Mouse (Mus musculus): ENCODE data around the gene Gm47841.

Gm47841 gene

DNA sequence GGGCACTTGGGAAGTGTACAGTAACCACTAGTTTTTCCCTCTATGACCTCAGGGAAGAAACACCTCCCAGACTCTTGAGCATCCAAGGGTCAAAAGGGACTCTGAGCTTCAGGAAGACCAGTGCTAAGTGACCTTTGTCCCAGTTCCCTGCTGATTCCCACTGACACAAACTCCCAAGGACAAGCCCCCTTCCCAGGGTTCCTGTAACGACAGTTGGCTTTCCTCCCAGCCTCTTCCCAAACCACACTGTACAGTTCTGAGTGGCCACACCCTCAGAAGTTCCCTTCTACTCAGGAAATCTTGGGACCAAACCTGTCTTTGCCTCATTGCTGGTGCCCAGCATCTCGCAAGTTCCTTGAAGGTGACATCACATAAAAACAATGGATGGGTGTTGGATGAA is 25.5 kb upstream of the Gm47841 start:
- DNase-seq, result no peak

DNA sequence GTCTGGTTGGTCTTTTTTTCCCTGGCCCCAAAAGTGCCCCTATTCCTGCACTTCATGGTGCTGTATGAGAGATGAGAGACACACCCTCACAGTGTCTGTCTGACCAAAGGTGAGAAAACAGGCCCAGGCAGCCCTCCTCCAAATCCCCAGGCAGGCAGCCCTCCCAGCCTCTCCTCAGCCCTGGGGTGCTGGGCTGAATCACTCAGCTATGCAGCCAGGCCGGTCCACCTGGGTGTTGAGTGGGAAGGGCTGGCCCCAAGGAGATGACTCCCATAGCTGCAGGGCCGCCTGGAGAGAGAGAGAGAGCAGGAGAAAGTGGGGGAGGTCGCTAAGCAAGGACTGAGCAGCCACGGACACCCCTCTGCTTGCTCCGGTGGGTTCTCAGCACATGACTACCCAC is 23.6 kb upstream of the Gm47841 start:
- no peak for DNase-seq

DNA sequence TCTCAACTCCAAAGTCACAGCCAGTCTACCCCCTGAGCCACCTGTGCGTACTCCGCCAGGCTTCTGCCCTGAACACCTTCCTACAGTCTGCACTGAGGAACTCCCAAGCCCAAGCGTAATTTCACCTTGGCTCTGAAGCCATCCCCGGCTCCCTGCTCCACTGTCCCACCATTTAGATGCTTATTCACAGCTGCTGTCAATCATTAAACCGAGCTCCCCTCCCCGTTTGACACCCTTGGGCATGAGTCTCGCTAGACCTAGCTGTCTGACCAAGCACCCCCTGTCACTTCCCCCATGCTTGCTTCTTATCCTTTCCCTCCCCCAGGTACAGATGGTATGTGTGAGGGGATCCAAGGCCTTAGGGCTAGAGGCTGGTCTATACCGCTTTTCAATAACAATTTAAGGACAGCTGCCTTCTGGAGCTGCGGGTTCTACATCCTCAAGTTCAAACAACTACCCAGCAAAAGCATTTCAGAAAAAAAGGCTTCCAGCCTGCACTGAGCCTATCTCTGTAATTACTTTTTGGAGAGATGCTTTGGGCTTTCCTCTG is 22.5 kb upstream of the Gm47841 start:
- no peak for DNase-seq

DNA sequence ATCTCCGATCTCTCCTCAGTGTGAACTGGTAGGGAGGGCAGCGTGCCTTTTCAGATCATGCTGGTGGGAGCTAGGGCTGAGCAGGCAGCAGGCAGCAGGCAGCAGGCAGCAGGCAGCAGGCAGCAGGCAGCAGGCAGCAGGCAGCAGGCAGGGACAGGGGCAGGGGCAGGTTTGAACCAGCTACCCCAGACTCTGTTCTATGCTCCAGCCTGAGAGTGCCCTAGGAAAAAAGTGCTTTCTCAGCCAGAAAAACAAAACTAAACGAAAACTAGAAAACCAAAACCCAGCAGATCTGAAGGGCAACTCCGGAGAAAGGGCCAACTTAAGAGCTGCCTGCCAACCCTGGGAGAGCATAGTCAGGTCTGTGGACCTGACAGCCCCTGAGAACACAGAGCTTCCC is 21.5 kb upstream of the Gm47841 start:
- no peak for DNase-seq

DNA sequence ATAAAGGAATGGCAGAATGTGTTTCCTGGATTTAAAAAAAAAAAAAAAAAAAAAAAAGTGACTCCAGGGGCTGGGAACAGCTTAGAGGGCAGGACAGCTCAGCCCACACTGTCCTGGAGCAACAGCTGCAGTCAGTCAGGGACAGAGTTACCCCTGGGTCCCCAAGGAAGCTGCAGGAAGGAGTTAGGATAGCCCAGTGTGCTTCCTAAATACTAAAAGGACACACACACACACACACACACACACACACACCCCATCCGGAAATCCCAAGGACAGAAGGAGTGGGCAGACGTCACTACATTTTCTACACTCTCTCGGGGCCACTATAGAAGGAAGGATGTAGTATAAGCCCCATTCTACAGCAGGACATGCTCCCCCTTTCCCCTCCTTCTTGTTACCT is 20.8 kb upstream of the Gm47841 start:
- DNase-seq, result no peak

DNA sequence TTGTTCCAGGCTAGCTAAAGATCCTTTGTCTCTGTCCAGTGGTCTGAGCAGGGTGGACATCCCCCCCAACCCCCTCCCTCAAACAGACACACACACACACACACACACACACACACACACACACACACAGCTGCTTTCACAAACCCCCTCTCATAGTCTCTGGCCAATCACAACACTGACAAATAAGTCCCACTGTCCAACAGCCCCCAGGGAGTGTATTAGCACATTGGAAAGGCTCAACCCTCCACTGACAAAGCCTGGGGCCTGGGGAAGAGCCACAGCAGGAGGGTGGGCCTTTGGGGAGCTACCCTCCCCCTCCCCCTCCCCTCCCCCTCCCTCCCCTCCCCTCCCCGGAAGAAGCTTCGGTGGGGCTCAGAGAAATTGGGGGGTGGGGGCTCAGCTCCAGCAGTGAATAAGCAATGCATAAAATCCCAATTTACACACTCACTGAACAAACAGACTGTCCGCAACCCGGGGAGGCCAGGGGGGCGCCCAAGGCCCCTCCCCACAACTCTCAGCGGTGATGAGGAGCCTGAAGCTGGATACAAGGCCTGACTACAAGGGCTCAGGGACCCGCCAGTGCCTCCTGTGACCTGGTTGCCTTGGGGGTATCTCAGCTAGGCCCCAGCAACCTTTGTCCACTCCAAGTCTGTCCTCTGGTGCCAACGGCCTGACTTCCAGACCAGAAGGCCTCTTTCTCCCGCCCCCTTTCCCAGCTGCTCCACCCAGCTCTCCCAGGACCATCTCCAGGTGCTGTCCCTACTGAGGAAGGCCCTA is 19.9 kb upstream of the Gm47841 start:
- DNase-seq, result no peak

DNA sequence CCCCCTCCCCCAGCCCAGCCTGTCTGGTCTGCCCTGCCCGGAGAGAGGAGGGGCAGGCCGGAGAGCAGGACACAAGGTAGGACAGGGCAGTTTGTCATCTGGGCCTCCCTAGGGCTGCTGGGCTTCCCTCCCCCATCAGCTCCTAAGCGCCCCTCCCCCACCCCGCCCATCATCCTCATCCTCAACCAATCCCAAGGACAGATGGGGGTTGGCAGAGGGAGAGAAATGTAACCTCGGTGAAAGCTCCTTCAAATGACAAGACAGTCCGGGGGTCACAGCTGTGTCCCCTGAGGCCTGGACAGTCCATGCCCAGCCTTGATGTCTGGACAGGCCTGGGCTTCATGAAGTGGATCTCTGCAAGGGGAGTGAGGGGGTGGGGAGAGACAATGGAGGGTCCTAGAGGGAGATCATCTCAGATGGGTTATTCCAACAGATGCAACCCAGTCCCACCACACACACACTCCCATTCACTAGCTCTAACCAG is 19.2 kb upstream of the Gm47841 start:
- no peak for DNase-seq

DNA sequence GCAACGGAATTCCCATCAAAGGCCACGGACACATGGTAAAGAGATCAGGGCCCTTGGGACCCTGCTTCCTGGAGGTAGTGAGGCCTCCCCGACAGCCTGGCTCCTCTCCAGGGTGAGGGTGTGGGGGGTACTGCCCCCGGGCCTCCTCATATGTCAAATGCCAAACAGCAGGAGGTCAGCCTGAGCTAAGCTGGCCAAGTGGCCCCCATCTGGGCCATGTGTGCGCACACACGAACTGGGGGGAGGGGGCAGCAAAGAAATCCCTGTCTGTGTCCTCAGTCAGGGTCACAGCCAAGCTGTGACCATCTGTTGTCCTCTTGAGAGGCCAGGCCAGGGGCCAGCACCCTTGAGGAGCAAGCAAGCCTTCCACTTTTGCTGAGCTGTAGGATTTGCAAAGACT is 17.9 kb upstream of the Gm47841 start:
- no peak for DNase-seq

DNA sequence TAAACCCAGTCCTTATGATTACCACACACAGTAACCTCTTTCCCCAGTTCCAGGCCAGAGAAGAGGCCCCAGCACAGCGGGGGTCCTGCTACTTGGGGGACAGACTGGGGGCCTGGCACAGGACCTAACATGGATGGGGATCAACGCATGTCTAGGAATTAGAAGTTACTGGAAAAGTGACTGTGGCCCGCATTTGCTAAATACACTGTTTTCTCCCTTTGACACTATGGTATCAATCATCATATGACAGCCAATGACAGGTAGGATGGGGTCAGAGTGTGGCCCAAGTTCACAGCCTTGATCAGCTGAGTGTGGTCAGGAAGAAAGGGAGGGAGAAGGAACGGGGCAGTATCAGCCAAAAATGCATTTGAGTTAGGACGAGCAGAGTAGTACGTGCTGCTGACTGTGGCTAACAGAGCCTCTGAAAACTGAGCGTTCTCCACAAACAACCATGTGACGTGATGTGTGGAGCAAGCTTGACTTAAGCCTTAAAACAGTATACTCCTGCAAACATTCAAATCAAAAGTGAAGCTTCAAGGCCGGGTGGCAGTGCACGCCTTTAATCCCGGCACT is 13.2 kb upstream of the Gm47841 start:
- DNase-seq, result no peak

DNA sequence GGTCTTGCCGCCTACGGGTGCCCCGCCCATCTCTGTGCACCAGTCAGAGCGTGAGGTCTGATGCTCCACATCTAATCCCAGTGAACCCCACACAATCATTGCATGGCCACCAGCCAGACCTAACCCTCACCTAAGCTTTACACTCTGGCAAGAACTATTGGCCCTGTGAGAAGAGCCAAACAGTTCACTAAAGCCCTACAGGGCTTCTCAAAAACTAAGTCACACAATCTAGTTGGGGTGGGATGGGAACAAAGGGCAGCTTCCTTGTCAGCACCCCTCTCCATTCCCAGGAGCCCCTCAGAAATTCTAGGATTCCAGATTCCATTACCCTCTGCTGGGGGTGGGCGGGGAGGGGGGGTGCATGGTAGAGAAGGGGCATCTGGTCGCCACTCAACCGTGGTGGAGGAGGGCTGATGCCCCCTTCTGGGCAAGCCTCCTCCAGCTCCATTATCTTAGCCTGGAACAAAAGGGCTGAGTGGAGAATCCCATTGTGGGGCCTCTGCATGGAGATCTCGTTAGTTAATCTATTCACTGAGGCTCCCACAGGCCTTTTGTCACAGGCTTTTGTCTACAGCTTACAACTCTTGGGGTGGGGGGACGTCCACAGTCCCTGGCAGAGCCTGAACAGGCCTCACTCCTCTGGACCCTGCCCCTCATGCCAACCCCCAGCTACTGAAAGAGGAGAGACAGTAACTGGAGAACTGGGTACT is 12.5 kb upstream of the Gm47841 start:
- no peak for DNase-seq

DNA sequence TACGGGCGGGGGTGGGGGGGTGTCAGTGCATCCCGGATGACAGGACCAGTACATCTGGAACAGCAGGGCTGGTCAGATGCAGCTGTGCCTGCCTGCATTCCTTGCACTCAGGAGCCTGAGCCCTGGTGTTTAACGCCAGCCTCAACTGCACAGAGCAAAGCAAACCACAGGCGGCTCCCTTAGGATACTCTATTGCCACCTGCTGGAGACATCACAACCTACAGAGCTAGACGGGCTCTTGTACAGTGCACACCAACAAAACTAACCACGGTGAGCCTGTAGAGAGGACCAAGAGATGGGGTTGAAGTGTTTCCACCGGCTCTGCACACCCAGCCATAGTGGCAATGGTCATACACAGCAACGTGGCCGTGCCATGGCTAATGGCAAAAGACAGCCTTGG is 9.0 kb upstream of the Gm47841 start:
- peak in 1 of 2 experiments; percentile 17 for DNase-seq

DNA sequence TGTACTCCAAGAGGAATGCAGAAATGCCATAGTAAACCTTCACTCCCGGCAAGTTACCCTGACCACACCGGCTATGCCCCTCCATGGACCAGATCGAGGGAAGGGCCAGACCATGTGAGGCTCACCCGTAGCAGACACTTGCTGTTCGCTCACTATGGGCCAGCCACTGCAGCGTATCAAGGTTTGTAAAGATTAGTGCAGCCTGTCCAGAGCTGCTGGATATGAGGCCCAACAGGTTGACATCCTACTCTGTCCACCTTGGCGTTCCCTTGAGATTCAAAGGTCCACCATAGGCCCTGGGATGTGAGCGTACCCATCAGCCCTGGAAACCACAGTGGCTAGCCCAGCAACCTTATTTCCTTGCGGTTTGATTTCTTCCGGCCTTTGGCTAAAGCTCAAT is 7.3 kb upstream of the Gm47841 start:
- no peak for DNase-seq

DNA sequence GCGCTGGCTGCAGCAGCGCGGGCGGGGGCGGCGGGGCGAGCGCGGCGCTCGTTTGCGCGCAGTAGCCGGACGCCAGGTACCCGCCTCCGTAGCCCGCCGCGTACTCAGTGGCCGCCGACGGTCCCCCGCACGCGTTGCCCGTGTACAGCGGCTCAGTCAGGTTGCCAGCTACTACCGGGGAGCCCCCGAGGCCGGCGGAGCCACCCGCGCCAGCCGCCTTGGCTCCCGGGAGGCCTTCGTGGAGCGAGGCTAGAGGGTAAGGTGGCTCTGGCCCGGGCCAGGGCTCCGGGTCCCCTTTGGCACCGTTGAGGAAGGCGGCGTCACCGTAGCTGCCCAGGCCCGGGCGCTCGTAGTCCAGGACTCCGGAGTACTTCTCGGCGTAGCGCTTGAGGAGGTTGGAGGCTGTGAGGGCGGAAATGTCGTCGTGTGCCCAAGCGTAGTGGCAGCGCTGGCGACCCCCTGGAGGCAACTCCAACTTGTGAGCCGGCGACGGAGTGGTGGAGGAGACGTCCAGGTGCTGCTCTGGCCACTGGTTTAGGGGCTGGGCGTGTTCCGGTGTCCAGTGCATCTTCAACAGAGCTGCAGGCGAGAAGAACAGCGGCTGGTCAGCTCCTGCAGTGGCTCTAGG is 6.7 kb upstream of the Gm47841 start:
- DNase-seq, result no peak

DNA sequence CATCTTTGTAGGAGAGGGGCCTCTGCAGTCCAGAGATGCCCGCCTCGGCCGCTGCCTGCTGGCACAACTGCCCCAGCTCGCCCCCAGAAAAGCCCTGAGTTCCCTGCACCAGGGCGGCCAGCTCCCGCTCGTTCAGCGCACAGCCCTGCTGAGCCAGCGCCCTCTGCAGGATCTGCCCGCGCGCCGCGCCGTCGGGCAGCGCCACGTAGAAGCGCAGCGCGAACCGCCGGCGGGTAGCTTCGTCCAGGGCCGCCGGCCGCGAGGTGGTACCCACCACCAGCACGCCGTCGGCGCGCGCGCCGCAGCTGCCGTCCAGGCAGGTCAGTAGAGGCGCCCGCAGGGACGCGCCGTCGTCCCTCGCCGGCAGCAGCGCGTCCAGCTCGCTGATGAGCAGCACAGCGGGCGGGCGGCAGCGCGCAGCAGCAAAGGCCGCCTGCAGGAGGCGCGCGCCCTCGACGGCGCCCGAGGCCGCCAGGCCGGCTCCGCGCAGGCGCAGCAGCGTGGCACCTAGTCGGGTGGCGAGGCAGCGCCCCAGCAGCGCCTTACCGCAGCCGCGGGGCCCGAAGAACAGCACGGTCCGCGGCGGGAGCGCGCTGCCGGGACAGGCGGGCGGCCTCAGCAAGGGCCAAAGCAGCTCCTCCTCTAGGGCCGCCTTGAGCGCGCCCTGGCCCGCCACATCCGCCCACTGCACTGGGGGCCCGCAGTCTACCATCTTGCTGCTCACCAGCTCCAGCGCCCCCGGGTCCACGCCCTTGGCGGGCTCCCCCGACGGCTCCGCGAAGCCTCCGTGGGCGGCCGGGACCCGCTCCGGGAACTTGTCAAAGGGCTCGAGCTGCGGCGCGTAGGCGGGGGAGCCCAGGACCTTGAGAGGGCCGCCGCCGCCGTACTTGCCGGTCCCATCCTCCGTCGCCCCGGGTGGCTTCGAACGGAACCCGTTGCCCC is 5.6 kb upstream of the Gm47841 start:
- no peak for DNase-seq

DNA sequence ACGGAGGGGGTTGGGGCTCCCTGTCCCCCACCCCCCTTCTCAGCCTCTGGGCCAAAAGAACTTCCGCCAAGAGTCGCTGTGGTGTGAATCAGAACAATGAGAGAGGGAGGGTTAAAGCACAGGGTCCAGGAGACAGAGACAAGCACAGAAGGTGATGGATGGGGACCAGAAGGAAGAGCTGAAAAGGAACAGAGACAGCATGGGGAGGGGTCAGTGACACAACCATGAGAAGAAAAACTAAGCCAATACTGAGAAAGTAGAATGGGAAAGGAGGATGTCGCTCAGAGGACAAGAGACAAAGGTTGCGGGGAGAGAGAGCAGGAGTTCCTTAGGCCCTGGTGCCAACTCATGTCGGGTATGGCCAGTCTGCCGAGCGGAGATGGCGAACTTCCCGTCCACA is 4.7 kb upstream of the Gm47841 start:
- no peak for DNase-seq

DNA sequence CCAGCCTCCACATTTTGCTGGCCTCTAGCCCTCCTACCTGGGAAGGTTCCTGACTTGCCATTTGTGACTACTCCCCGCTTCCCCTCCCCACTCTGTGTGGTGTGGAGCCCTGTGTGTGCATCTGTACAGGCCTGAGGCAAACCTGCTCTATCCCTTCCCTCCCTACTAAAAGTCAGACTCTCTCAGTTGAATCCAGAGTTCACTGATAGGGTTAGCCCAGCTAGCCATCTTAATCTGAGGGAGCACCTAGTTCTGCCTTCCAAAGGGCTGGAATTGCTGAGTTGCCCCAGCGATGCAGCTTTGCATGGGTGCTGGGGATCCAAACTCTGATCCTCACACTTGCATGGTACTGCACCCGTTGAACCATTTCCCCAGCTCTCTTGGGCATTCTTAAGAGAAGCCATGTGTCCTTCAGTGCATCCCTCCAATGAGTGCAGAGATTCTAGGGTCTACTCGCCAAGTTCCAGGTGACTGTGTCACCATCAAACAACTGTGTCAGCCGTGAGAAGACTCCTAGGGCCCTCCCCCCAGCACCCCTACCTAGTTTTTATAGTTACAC is 1.2 kb upstream of the Gm47841 start:
- no peak for DNase-seq

DNA sequence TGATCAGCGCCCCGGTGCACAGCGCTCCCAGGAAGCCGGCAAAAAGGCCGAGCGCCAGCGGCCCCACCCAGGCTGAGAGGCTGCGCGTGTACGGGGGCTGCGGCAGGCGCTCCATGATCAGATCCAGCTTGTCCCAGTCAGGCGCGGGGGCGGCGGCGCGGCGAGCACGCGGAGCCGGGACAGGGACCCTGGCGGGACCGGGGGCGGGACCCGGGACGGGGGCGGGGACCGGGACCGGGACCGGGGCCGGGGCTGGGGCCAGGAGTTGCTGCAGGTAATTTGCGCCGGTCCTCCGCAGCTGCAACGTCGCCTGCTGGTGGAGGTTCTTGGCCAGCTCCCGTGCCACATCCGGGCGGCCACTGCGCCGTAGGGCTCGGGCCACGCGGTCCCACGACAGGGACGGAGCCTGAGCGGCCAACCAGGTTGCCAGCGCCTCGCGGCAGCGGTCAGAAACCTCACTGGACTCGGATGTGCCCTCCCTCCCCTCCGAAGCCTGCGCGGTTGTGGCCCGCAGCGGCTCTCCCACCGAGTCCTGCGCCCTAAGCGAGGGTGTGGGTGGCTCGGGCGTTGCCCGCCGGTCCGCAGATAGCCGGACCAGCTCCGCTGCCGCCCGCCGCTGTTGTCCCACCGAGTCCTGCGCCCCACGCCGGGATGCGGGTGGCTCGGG is 537 bp downstream of the Gm47841 start:
- DNase-seq, result no peak

DNA sequence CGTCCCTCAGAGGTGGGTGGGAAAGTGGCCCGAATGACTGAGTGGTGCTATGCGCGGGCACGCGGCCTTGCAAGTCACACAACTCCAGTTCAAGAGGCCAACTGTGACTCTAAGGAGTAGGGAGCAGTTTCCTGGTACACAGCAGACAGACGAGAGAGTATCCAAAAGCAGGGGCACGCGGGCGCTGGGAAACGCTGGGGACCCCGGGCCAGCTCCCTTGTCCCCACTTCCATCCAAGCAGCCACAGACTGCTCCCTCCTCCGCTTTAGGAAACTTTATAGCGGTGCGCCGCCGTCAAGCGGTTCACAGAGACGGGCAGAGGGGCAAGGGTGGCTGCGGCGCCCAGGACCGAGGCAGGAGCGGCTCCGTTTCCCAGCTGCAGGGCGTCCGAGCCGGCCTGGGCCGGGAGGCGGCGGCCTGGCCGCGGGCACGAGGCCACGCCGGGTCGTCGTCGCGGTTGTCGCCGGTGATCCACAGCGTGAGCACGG is 1.1 kb downstream of the Gm47841 start:
- DNase-seq, result no peak

DNA sequence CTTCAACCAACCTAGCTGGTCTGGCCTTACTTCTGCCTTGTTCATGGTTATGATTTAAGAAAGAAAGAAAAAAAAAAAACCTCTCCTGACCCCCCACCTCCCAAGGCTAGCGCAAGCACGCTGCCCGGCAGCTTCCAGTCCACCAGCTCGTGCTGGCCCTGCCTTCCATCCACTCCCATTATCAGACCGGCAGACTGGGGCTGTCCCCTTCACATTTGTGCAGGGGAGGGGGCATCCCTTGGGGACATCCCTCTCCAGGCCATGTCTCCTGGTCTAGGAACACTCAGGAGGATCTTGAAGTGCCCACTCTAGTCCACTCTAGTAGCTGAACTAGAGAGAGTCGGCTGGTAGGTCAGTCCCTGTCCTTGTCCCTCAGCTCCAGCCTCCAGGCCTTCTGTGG is 2.7 kb downstream of the Gm47841 start:
- no peak for DNase-seq

DNA sequence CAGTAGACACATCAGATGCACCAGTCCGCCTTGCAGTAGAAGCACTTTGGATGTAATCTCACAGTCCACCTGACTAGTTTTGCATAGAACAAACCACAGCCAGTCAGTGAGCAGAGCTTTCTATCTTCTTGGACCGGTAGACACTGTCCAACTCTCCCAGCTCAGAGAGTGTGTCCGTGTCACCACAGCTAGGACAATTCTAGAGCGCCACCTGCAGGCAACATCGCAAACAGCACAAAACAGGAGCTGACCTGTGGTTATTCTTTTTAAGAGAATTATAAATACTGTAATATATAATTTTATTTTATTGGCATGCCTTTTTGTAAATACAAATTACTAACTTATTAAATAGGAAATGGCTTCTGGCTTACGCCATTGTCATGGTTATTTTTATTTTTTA is 4.6 kb downstream of the Gm47841 start:
- DNase-seq, result peak in 1 of 2 experiments; percentile 33

DNA sequence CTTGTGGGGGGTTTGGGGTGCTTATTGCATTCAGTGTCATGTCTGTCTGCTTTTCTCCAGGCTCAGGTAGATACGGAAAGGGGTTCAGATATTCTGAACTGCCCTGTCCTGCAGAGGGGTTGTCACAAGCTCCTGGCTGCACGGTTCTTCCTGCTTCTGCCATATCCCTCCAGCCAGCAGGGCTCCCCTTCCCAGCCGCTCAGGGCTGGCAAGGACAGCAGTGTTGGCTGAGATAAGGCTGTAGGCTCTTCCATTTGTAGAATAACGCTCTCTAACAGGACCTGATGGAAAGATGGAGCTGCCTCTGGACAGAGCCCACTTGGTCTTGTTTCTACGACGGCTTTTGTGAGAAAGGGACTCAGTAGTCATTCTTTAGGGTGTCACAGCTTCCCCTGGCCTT is 5.2 kb downstream of the Gm47841 start:
- no peak for DNase-seq
